Mouse (Mus musculus) olfactory bulb, adult 2 months (tissue): ENCODE data around the gene Emg1. TPM values are rescaled to one million over a fixed set of nuclear protein-coding genes. Genes with fewer than 3 reads are reported as not detected.

ENCODE experiments used
- H3K27ac ChIP-seq: fragments of 200-500 bp; 2 replicates; pipeline ENCODE4 v1.5.1; 2012; ENCODE audit warnings: low read depth, low read length; ENCODE audit not compliant: insufficient read depth
- H3K4me1 ChIP-seq: fragments of 200-500 bp; 2 replicates; pipeline ENCODE4 v1.6.1; 2012; ENCODE audit warnings: low read length; ENCODE audit not compliant: control insufficient read depth, insufficient read depth
- H3K4me3 ChIP-seq: fragments of 200-500 bp; 2 replicates; pipeline ENCODE4 v1.5.1; 2012; ENCODE audit warnings: mild to moderate bottlenecking, low read depth, low read length, moderate library complexity; ENCODE audit not compliant: insufficient read depth
- CTCF ChIP-seq: fragments of 200-500 bp; IDR thresholded peaks from 2 replicates; pipeline ENCODE4 v1.5.1; 2012; ENCODE audit warnings: low read depth, mild to moderate bottlenecking, low read length, moderate library complexity; ENCODE audit not compliant: insufficient read depth
- POLR2A ChIP-seq: fragments of 200-500 bp; IDR thresholded peaks from 2 replicates; pipeline ENCODE4 v1.6.1; 2012; ENCODE audit warnings: mild to moderate bottlenecking, low read depth, low read length, moderate library complexity; ENCODE audit not compliant: insufficient read depth
- WGBS: fragments of 180-500 bp; shearing (Covaris S2); methylation state at CpG from one replicate; pipeline ENCODE4 v1.1.7; 2018; 5-methylcytosine and 5-hydroxymethylcytosine counted together
- polyA plus RNA-seq: library from polyadenylated mRNA; stranded (reverse); fragments of >200 nt; gene quantifications from 2 replicates; pipeline ENCODE4 v1.2.4, GENCODE M21; 2012; ENCODE audit warnings: low replicate concordance; ENCODE audit not compliant: missing spikeins, insufficient read depth, insufficient read length

Emg1 gene
- polyA plus RNA-seq, 1 experiment, result not detected

DNA sequence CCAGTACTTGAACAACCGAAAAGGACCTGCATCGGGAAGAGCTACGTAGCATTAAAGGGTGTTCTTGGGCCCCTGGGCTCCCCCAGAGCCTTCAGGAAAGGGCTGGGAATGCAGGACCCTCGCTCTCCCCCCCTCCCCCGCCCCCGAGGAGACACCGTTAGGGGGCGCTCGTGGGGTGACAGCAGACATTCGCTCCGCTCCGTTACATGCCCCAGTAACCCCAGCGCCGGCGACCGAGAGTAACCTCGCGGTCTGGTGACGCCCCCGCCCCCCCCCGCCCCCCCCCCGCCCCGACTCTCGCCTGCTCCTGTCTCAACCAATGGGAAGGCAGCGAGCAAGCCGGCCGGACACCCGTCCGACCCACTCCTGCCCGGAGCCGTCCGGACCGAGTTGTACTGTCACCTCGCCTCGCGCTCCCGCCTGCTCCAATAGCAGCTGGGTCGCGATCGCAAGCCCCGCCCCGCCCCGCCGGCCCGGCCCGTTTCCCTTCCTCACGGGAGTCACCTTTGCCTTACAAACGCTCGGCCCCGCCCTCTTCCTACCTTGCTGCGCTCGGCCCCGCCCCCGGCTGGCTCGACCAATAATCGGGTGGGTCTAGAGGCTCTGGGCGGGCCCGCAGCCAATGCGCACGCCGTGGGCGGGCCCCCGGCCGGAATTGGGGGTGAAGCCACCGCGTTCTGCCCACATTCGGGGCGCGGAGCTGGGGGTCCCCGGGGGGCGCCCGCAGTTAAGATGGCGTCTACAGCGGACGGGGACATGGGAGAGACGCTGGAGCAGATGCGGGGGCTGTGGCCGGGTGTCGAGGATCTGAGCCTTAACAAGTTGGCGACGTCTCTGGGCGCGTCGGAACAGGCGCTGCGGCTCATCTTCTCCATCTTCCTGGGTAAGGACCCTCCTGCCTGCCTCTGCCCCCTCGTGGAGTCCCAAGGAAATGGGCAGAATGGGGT, 49.2 kb downstream of the Emg1 start, which contains the start of gene Lpcat3:
Gene Lpcat3, plus strand, starts transcription at position 551 of the 947 bp plus-strand sequence.
- under 1% methylated on average over 87 of the region's 87 CpGs for WGBS
- Histone ChIP-seq H3K27ac (peak within 1 kb of the TSS; percentile 13; the same call in 1 of the 2 replicates), H3K4me3 (peak within 1 kb of the TSS; percentile 83), H3K4me1 (peaks cover 9% of the 10 kb centered on the region)
- TF ChIP-seq CTCF (peak; percentile 99), POLR2A (peak; percentile 62)

DNA sequence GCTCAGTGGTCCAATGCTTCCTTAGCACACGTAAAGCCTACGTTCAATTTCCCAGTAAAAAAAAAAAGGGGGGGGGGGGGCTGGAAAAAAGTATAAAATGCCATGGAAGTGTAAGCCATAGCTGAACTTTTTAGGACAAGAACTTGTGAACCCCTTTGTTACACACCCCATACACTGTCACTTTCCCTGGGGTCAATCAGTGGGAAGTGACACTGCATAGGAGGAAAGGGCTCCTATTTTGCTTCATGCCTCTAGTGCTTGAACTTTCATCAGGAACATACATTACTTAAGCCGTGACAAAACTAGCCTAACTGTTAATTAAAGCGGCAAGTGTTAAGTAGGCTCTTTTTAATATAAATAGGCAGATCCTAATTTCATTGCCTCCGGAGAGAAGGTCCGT, 50.0 kb downstream of the Emg1 start:
- no peak for TF ChIP-seq CTCF
- no peak for TF ChIP-seq POLR2A
- peaks cover 9% of the 10 kb centered on the region for H3K4me1 ChIP-seq
- H3K27ac ChIP-seq, result no peak overlapping the region; the same call in 1 of the 2 replicates
- H3K4me3 ChIP-seq, result peak overlapping the region; percentile 83
- WGBS, result 20% methylated on average over 6 of the region's 6 CpGs

DNA sequence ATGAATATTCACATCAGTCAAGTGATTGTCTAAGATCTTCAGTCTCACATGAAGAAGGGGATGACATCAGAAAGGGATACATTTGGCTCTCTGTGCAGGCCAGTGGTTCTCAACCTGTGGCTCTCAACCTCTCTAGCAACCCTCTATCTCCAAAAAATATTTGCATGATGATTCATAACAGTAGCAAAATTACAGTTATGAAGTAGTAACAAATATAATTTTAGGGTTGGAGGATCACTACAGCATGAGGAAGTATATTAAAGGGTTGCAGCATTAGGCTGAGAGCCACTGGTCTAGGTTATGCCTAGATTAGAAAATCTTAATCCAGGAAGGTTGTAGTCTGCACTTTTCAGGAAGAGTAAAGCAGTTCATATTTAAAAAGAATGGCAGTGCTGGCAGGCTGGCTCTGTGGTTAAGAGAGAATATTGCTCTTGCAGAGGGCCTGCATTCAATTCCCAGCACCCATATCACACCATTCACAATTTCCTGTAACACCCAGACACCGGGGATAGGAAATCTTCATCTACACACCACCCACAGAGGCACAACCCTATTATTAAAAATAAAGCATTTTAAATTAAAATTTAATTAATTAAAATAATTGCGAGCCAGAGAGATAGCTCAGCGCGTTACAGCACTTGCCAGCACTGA, 50.7 kb downstream of the Emg1 start:
- TF ChIP-seq CTCF (no peak), POLR2A (no peak)
- no peak overlapping the region for H3K4me3 ChIP-seq
- 74% methylated on average over 4 of the region's 4 CpGs for WGBS
- H3K27ac ChIP-seq, result no peak overlapping the region
- H3K4me1 ChIP-seq, result peaks cover 9% of the 10 kb centered on the region

DNA sequence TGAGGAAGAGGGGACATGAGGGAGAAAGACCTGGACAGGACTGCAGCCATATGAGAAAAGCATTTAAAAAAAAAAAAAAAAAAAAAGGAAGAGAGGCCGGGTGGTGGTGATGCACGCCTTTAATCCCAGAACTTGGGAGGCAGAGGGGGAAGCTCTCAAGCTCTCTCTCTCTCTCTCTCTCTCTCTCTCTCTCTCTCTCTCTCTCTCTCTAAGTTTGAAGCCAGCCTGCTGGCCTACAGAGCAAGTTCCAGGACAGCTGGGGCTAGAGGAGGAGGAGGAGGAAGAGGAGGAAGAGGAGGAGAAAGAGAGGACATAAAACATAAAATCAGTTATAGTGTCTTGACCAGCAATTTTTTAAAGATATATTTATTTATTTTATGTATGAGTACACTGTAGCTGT, 53.9 kb downstream of the Emg1 start:
- TF ChIP-seq POLR2A (no peak), CTCF (no peak)
- Histone ChIP-seq H3K4me1 (0 out of 2 replicates have a peak, but pooled peaks cover 2% of the 10 kb centered on the region), H3K27ac (no peak overlapping the region), H3K4me3 (no peak overlapping the region)
- WGBS, result 63% methylated on average over 2 of the region's 2 CpGs

DNA sequence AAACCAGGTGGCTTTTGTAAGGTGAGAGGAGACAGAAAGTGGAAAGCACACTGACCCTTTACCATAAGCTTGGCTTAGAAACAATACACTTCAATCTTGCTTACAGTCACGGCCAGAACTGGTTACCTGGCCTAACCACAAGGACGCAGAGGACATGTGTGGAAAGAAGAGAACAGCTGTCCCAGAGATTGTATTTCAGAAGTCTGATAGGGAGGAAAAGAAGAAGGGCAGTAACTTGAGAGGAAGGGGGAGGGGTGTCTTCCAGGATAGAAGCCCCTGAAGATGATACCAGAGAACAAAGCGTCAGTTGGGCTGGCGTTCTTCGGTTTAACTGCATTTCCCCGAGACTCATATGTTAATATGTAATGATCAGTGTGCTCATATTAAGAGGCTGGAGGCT, 56.1 kb downstream of the Emg1 start:
- H3K4me1 ChIP-seq, result no peaks in the 10 kb centered on the region
- WGBS, result 85% methylated on average over 6 of the region's 6 CpGs
- TF ChIP-seq POLR2A (no peak), CTCF (no peak)
- no peak overlapping the region for H3K4me3 ChIP-seq
- H3K27ac ChIP-seq, result no peak overlapping the region

Other genes starting within 250 kb of the Emg1 start
- gene Clstn3, start 247.4 kb downstream of the Emg1 start, polyA plus RNA-seq, result not detected in 2 replicates
- not detected in 2 replicates for gene C1rl, start 219.1 kb downstream of the Emg1 start, polyA plus RNA-seq
- not detected in 2 replicates for gene C1ra, start 199.8 kb downstream of the Emg1 start, polyA plus RNA-seq
- not detected in 2 replicates for gene C1s1, start 169.8 kb downstream of the Emg1 start, polyA plus RNA-seq
- not detected in 2 replicates for gene C1rb, start 141.9 kb downstream of the Emg1 start, polyA plus RNA-seq
- gene C1s2, start 76.1 kb downstream of the Emg1 start, polyA plus RNA-seq, result not detected in 2 replicates
- not detected in 2 replicates for gene Lpcat3, start 49.2 kb downstream of the Emg1 start, polyA plus RNA-seq
- not detected in 2 replicates for gene Phb2, start 158 bp upstream of the Emg1 start, polyA plus RNA-seq
- gene Ptpn6, start 26.5 kb upstream of the Emg1 start, polyA plus RNA-seq, result not detected in 2 replicates
- gene Grcc10, start 29.2 kb upstream of the Emg1 start, polyA plus RNA-seq, result 1,072 TPM in 1 of 2 replicates, not detected in the other
- gene Gm45234, start 43.8 kb upstream of the Emg1 start, polyA plus RNA-seq, result not detected in 2 replicates
- not detected in 2 replicates for gene Atn1, start 44.3 kb upstream of the Emg1 start, polyA plus RNA-seq
- 916 and 939 TPM in 2 replicates for gene Eno2, start 57.5 kb upstream of the Emg1 start, polyA plus RNA-seq
- gene Lrrc23, start 67.5 kb upstream of the Emg1 start, polyA plus RNA-seq, result not detected in 2 replicates
- not detected in 2 replicates for gene Spsb2, start 96.5 kb upstream of the Emg1 start, polyA plus RNA-seq
- gene Tpi1, start 102.1 kb upstream of the Emg1 start, polyA plus RNA-seq, result 644 TPM in 1 of 2 replicates, not detected in the other
- 225 TPM in 1 of 2 replicates, not detected in the other for gene Usp5, start 117.3 kb upstream of the Emg1 start, polyA plus RNA-seq
- gene Cdca3, start 117.4 kb upstream of the Emg1 start, polyA plus RNA-seq, result not detected in 2 replicates
- gene Gnb3, start 128.1 kb upstream of the Emg1 start, polyA plus RNA-seq, result not detected in 2 replicates
- gene P3h3, start 145.6 kb upstream of the Emg1 start, polyA plus RNA-seq, result not detected in 2 replicates
- not detected in 2 replicates for gene Gpr162, start 151.8 kb upstream of the Emg1 start, polyA plus RNA-seq
- gene Cd4, start 176.0 kb upstream of the Emg1 start, polyA plus RNA-seq, result 395 and 682 TPM in 2 replicates
- not detected in 2 replicates for gene Lag3, start 199.5 kb upstream of the Emg1 start, polyA plus RNA-seq
- gene Ptms, start 207.9 kb upstream of the Emg1 start, polyA plus RNA-seq, result not detected in 2 replicates
- not detected in 2 replicates for gene Mlf2, start 219.2 kb upstream of the Emg1 start, polyA plus RNA-seq